Mouse (Mus musculus) gastrocnemius, adult 18-20 months (tissue): Measurements from ENCODE around the gene Ankrd37. TPM values are rescaled to one million over a fixed set of nuclear protein-coding genes. Genes with fewer than 3 reads are reported as not detected.
A peak's percentile ranks its signal among the peaks of the same experiment; 100 is the strongest.

Source experiments
- DNase-seq: peaks from one replicate; pipeline ENCODE4 v3.0.0; 2021; ENCODE audit warnings: low spot score
- long read RNA-seq, 2 experiments: library from polyadenylated mRNA; stranded (forward); transcript quantifications; one replicate each; pipeline ENCODE4 v2.0.0; 2021
- total RNA-seq, 2 experiments: library from RNA; stranded (reverse); gene quantifications; 2 replicates each; pipeline ENCODE4 v1.2.3; 2021

The Ankrd37 gene
- total RNA-seq = 1 to 10 TPM; 2.3 to 2.9 TPM
- long read RNA-seq, experiment 1, partial matches to known transcripts = 0 of 2 reads
- long read RNA-seq, experiment 1, other reads (novel, unspliced or antisense) = 0 of 2 reads
- long read RNA-seq, experiment 2, partial matches to known transcripts = 0 of 3 reads
- long read RNA-seq, experiment 2, other reads (novel, unspliced or antisense) = 2 of 3 reads

- no peak for DNase-seq
These were observed at the start of gene Ankrd37 for GRCm38 (mm10) chr8:46005596-46005995. TSS of gene Ankrd37 (minus strand) at chr8:46005707.

- no peak for DNase-seq
These were observed 34.8 kb upstream of the Ankrd37 start for GRCm38 (mm10) chr8:46040260-46040659.

GRCm38 (mm10) chr8:46039666-46040065 is 34.2 kb upstream of the Ankrd37 start:
- DNase-seq = no peak

GRCm38 (mm10) chr8:46036217-46036616 is 30.7 kb upstream of the Ankrd37 start:
- DNase-seq = no peak

GRCm38 (mm10) chr8:46024392-46024791 is 18.9 kb upstream of the Ankrd37 start:
- no peak for DNase-seq

- no peak for DNase-seq
These were observed 17.3 kb upstream of the Ankrd37 start for GRCm38 (mm10) chr8:46022758-46023157.

GRCm38 (mm10) chr8:46022203-46022602 is 16.7 kb upstream of the Ankrd37 start:
- DNase-seq = no peak

GRCm38 (mm10) chr8:46010746-46011680 is 5.5 kb upstream of the Ankrd37 start:
- DNase-seq = no peak

GRCm38 (mm10) chr8:46010306-46010705 is 4.8 kb upstream of the Ankrd37 start:
- DNase-seq = no peak

- DNase-seq = no peak
These were observed 1.7 kb upstream of the Ankrd37 start for GRCm38 (mm10) chr8:46007050-46007672.

GRCm38 (mm10) chr8:45999784-46000705 is 5.5 kb downstream of the Ankrd37 start:
- peak; percentile 99 for DNase-seq

GRCm38 (mm10) chr8:45999138-45999783 is 6.2 kb downstream of the Ankrd37 start, which contains the start of gene Lrp2bp:
TSS of gene Lrp2bp (plus strand) at chr8:45999303.
- DNase-seq = no peak

- no peak for DNase-seq
These were observed 7.3 kb downstream of the Ankrd37 start for GRCm38 (mm10) chr8:45998228-45998627.

GRCm38 (mm10) chr8:45995576-45995975 is 9.9 kb downstream of the Ankrd37 start:
- no peak for DNase-seq

GRCm38 (mm10) chr8:45994111-45994510 is 11.4 kb downstream of the Ankrd37 start:
- no peak for DNase-seq

GRCm38 (mm10) chr8:45990631-45991310 is 14.7 kb downstream of the Ankrd37 start:
- no peak for DNase-seq

- no peak for DNase-seq
These were observed 17.3 kb downstream of the Ankrd37 start for GRCm38 (mm10) chr8:45988189-45988588.

- no peak for DNase-seq
These were observed 18.8 kb downstream of the Ankrd37 start for GRCm38 (mm10) chr8:45986665-45987064.

- DNase-seq = no peak
These were observed 29.6 kb downstream of the Ankrd37 start for GRCm38 (mm10) chr8:45975837-45976468.
